In genomic region chr14:76687971-76688407, GRCm38 (mm10) we compare ENCODE assay signal across 9 mouse cellular contexts.
DNase-seq lines count a peak whose midpoint lies in the region; ATAC-seq and TF ChIP-seq lines count a peak whose summit lies in the region.
"Had no signal": no experiment of that assay in that cellular context is flagged by ENCODE, and none has a peak within 500 bp of the region (broad histone marks: within the 10 kb centered on the region; RNA-seq: fewer than 3 reads in every experiment).

No protein-coding gene starts in this region.

- no peaks in the 10 kb centered on the region; the same call in 1 of the 2 replicates for H3K27me3 ChIP-seq in neural tube, embryonic 13.5 days
- no peaks in the 10 kb centered on the region for H3K27me3 ChIP-seq in cerebellum, adult 2 months (ENCODE audit: control insufficient read depth, insufficient read depth, low read length)
- H3K27me3 ChIP-seq: embryonic facial prominence, embryonic 15.5 days had no signal

- peak; percentile 64 for ATAC-seq in neural tube, embryonic 13.5 days (ENCODE audit: low read depth)

- no peak overlapping the region for H3K4me3 ChIP-seq in bone marrow, adult 2 months (replicated peaks; ENCODE audit: control insufficient read depth, low read depth, low read length)
- no peak overlapping the region for H3K4me3 ChIP-seq in neural tube, embryonic 13.5 days
- no peak overlapping the region for H3K4me3 ChIP-seq in cerebellum, adult 2 months (replicated peaks; ENCODE audit: insufficient read depth, low read depth, low read length)
- H3K4me3 ChIP-seq: embryonic facial prominence, embryonic 15.5 days had no signal

- peak; percentile 16 for DNase-seq in gastrocnemius, postnatal 25 days
- DNase-seq in gastrocnemius, postnatal 10 days, result no peak
- DNase-seq in kidney, adult 9 months, result peak; percentile 40
- DNase-seq in cerebellum, adult 2 months, result no peak
- no peak for DNase-seq in urinary bladder, adult 18-20 months (ENCODE audit: low spot score in 2 of 2)
- no peak for DNase-seq in ovary, postnatal 14 days (ENCODE audit: low spot score)

- peaks cover 4% of the 10 kb centered on the region; the same call in 1 of the 2 replicates for H3K4me1 ChIP-seq in bone marrow, adult 2 months (ENCODE audit: control insufficient read depth, insufficient read depth, low read length)
- H3K4me1 ChIP-seq in neural tube, embryonic 13.5 days (replicated peaks), result peaks cover 37% of the 10 kb centered on the region
- H3K4me1 ChIP-seq in cerebellum, adult 2 months (ENCODE audit: control insufficient read depth, insufficient read depth, low read length), result no peaks in the 10 kb centered on the region; the same call in 1 of the 2 replicates

- H3K9me3 ChIP-seq in neural tube, embryonic 13.5 days, result no peaks in the 10 kb centered on the region
- H3K9me3 ChIP-seq: embryonic facial prominence, embryonic 15.5 days had no signal

- WGBS in bone marrow, adult 2 months, result 4% methylated on average over 10 of the region's 10 CpGs
- WGBS in neural tube, embryonic 13.5 days, result 1% methylated on average over 10 of the region's 10 CpGs
- 62% methylated on average over 10 of the region's 10 CpGs for WGBS in cerebellum, adult 2 months

- no peak overlapping the region for H3K4me2 ChIP-seq in neural tube, embryonic 13.5 days
- H3K4me2 ChIP-seq: embryonic facial prominence, embryonic 15.5 days had no signal

- no peak for TF ChIP-seq CTCF in bone marrow, adult 2 months (IDR thresholded peaks at IDR 0.05; ENCODE audit: control insufficient read depth, insufficient read depth, low read length)
- TF ChIP-seq CTCF in cerebellum, adult 2 months (IDR thresholded peaks at IDR 0.05; ENCODE audit: borderline replicate concordance, insufficient read depth, low read depth, low read length), result no peak

- 0 out of 2 replicates have a peak overlapping the region, but pooled peaks have one; percentile 44 for H3K9ac ChIP-seq in neural tube, embryonic 13.5 days
- H3K9ac ChIP-seq: embryonic facial prominence, embryonic 15.5 days had no signal

- TF ChIP-seq POLR2A in bone marrow, adult 2 months (IDR thresholded peaks at IDR 0.05; ENCODE audit: borderline replicate concordance, control insufficient read depth, low read depth, low read length), result no peak
- no peak for TF ChIP-seq POLR2A in cerebellum, adult 2 months (IDR thresholded peaks at IDR 0.05; ENCODE audit: borderline replicate concordance, insufficient read depth, low read length)

- no peaks in the 10 kb centered on the region for H3K36me3 ChIP-seq in neural tube, embryonic 13.5 days
- H3K36me3 ChIP-seq: embryonic facial prominence, embryonic 15.5 days had no signal

- H3K27ac ChIP-seq in bone marrow, adult 2 months (ENCODE audit: control insufficient read depth, insufficient read depth, low read depth, low read length, poor library complexity), result peak overlapping the region; percentile 46; the same call in 1 of the 2 replicates
- H3K27ac ChIP-seq in neural tube, embryonic 13.5 days (replicated peaks), result peak overlapping the region; percentile 74
- no peak overlapping the region for H3K27ac ChIP-seq in cerebellum, adult 2 months (ENCODE audit: insufficient read depth, low read length)
- H3K27ac ChIP-seq: embryonic facial prominence, embryonic 15.5 days had no signal

Comparison
In these comparisons a context has a peak if more than half of its experiments do, and no peak if none do; other contexts are left out.
1. DNase-seq: peak in gastrocnemius, postnatal 25 days (single experiment) and kidney, adult 9 months (single experiment); none in gastrocnemius, postnatal 10 days (single experiment), cerebellum, adult 2 months (0 of 2), urinary bladder, adult 18-20 months (0 of 2) and ovary, postnatal 14 days (single experiment).